Mouse (Mus musculus): Measurements from ENCODE around the gene Lamc2.

DNA sequence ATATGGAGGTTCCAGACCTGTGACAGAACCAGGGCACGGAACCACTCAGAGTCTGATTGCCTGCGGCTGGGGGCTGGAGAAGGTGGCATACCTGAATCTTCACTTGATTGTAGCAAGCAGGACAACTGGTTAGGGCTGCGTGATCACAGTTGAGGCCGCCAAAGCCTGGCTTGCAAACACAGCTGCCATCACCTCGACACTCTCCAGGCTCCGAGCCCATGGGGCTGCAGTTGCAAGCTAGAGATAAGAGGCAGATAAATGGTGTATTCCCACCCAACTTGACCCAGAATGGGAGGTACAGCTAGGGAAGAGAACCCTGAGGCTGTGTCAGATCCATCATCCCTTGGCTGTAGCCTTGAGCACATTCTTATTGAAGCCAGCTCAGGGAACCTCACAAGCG lies 46.6 kb downstream of the Lamc2 start:
- TF ChIP-seq CTCF (IDR thresholded peaks at IDR 0.05; ENCODE audit: insufficient read depth, low read length) (no peak), POLR2A (IDR thresholded peaks at IDR 0.05; ENCODE audit: borderline replicate concordance, extremely low read depth, low read depth, low read length) (no peak)

Data from lung, adult 2 months (tissue).